Mouse (Mus musculus): Measurements from ENCODE around the gene Tap2. TPM values are rescaled to one million over a fixed set of nuclear protein-coding genes. Genes with fewer than 3 reads are reported as not detected.
A peak's percentile ranks its signal among the peaks of the same experiment; 100 is the strongest.

Tap2 gene
- polyA plus RNA-seq, 1 experiment from 2014 or later = 0.41 TPM

GRCm38 (mm10) chr17:34240366-34240765 is 37.0 kb downstream of the Tap2 start:
- Histone ChIP-seq H3K9ac (ENCODE audit: low read length) (no peak overlapping the region), H3K4me1 (replicated peaks; ENCODE audit: control insufficient read depth, insufficient read depth, low read length) (no peaks in the 10 kb centered on the region), H3K4me3 (ENCODE audit: low read depth, low read length) (no peak overlapping the region), H3K36me3 (ENCODE audit: control insufficient read depth, insufficient read depth, low read length) (no peaks in the 10 kb centered on the region), H3K4me2 (ENCODE audit: low read depth, low read length, severe bottlenecking) (no peak overlapping the region), H3K27ac (ENCODE audit: low read depth, low read length) (no peak overlapping the region), H3K27me3 (ENCODE audit: control insufficient read depth, insufficient read depth, low read length) (no peaks in the 10 kb centered on the region), H3K9me3 (ENCODE audit: control insufficient read depth, low read length) (no peaks in the 10 kb centered on the region)
- ATAC-seq (replicated peaks; ENCODE audit: low FRiP score) (no peak), DNase-seq (ENCODE audit: low spot score) (no peak)
- WGBS = 64% methylated on average over 3 of the region's 3 CpGs

GRCm38 (mm10) chr17:34240916-34241315 is 37.6 kb downstream of the Tap2 start:
- no peak overlapping the region for H3K4me2 ChIP-seq (ENCODE audit: low read depth, low read length, severe bottlenecking)
- no peaks in the 10 kb centered on the region for H3K9me3 ChIP-seq (ENCODE audit: control insufficient read depth, low read length)
- H3K4me1 ChIP-seq (replicated peaks; ENCODE audit: control insufficient read depth, insufficient read depth, low read length) = no peaks in the 10 kb centered on the region
- H3K27me3 ChIP-seq (ENCODE audit: control insufficient read depth, insufficient read depth, low read length) = no peaks in the 10 kb centered on the region
- no peak overlapping the region for H3K4me3 ChIP-seq (ENCODE audit: low read depth, low read length)
- DNase-seq (ENCODE audit: low spot score) (peak; percentile 23), ATAC-seq (replicated peaks; ENCODE audit: low FRiP score) (no peak)
- no peak overlapping the region for H3K9ac ChIP-seq (ENCODE audit: low read length)
- no peaks in the 10 kb centered on the region for H3K36me3 ChIP-seq (ENCODE audit: control insufficient read depth, insufficient read depth, low read length)
- H3K27ac ChIP-seq (ENCODE audit: low read depth, low read length) = no peak overlapping the region
- 86% methylated on average over 6 of the region's 6 CpGs for WGBS

- ATAC-seq (replicated peaks; ENCODE audit: low FRiP score) (no peak), DNase-seq (ENCODE audit: low spot score) (no peak)
- H3K9ac ChIP-seq (ENCODE audit: low read length) = no peak overlapping the region
- WGBS = 77% methylated on average over 4 of the region's 4 CpGs
- H3K4me1 ChIP-seq (replicated peaks; ENCODE audit: control insufficient read depth, insufficient read depth, low read length) = no peaks in the 10 kb centered on the region
- H3K4me3 ChIP-seq (ENCODE audit: low read depth, low read length) = no peak overlapping the region
- H3K4me2 ChIP-seq (ENCODE audit: low read depth, low read length, severe bottlenecking) = no peak overlapping the region
- no peaks in the 10 kb centered on the region for H3K36me3 ChIP-seq (ENCODE audit: control insufficient read depth, insufficient read depth, low read length)
- no peaks in the 10 kb centered on the region for H3K9me3 ChIP-seq (ENCODE audit: control insufficient read depth, low read length)
- no peak overlapping the region for H3K27ac ChIP-seq (ENCODE audit: low read depth, low read length)
- H3K27me3 ChIP-seq (ENCODE audit: control insufficient read depth, insufficient read depth, low read length) = no peaks in the 10 kb centered on the region
These were observed 41.3 kb downstream of the Tap2 start for GRCm38 (mm10) chr17:34244656-34245055.

- no peak for DNase-seq (ENCODE audit: low spot score)
- Histone ChIP-seq H3K27me3 (ENCODE audit: control insufficient read depth, insufficient read depth, low read length) (no peaks in the 10 kb centered on the region), H3K9me3 (ENCODE audit: control insufficient read depth, low read length) (no peaks in the 10 kb centered on the region), H3K27ac (ENCODE audit: low read depth, low read length) (no peak overlapping the region), H3K4me2 (ENCODE audit: low read depth, low read length, severe bottlenecking) (no peak overlapping the region), H3K36me3 (ENCODE audit: control insufficient read depth, insufficient read depth, low read length) (no peaks in the 10 kb centered on the region), H3K4me1 (replicated peaks; ENCODE audit: control insufficient read depth, insufficient read depth, low read length) (no peaks in the 10 kb centered on the region), H3K4me3 (ENCODE audit: low read depth, low read length) (no peak overlapping the region), H3K9ac (ENCODE audit: low read length) (no peak overlapping the region)
- WGBS = 82% methylated on average over 3 of the region's 3 CpGs
- no peak for ATAC-seq (replicated peaks; ENCODE audit: low FRiP score)
These were observed 43.7 kb downstream of the Tap2 start for GRCm38 (mm10) chr17:34247047-34247446.

- no peaks in the 10 kb centered on the region for H3K9me3 ChIP-seq (ENCODE audit: control insufficient read depth, low read length)
- ATAC-seq (replicated peaks; ENCODE audit: low FRiP score) (no peak), DNase-seq (ENCODE audit: low spot score) (no peak)
- no peaks in the 10 kb centered on the region for H3K27me3 ChIP-seq (ENCODE audit: control insufficient read depth, insufficient read depth, low read length)
- H3K9ac ChIP-seq (ENCODE audit: low read length) = no peak overlapping the region
- H3K27ac ChIP-seq (ENCODE audit: low read depth, low read length) = no peak overlapping the region
- no peaks in the 10 kb centered on the region for H3K36me3 ChIP-seq (ENCODE audit: control insufficient read depth, insufficient read depth, low read length)
- H3K4me3 ChIP-seq (ENCODE audit: low read depth, low read length) = no peak overlapping the region
- no peaks in the 10 kb centered on the region for H3K4me1 ChIP-seq (replicated peaks; ENCODE audit: control insufficient read depth, insufficient read depth, low read length)
- WGBS = 77% methylated on average over 2 of the region's 2 CpGs
- no peak overlapping the region for H3K4me2 ChIP-seq (ENCODE audit: low read depth, low read length, severe bottlenecking)
These were observed 45.4 kb downstream of the Tap2 start for GRCm38 (mm10) chr17:34248764-34249163.

GRCm38 (mm10) chr17:34249361-34249760 is 46.0 kb downstream of the Tap2 start:
- Histone ChIP-seq H3K9me3 (ENCODE audit: control insufficient read depth, low read length) (no peaks in the 10 kb centered on the region), H3K36me3 (ENCODE audit: control insufficient read depth, insufficient read depth, low read length) (no peaks in the 10 kb centered on the region), H3K27ac (ENCODE audit: low read depth, low read length) (no peak overlapping the region), H3K4me3 (ENCODE audit: low read depth, low read length) (no peak overlapping the region), H3K4me2 (ENCODE audit: low read depth, low read length, severe bottlenecking) (no peak overlapping the region), H3K4me1 (replicated peaks; ENCODE audit: control insufficient read depth, insufficient read depth, low read length) (no peaks in the 10 kb centered on the region), H3K9ac (ENCODE audit: low read length) (no peak overlapping the region), H3K27me3 (ENCODE audit: control insufficient read depth, insufficient read depth, low read length) (no peaks in the 10 kb centered on the region)
- 42% methylated on average over 3 of the region's 3 CpGs for WGBS
- ATAC-seq (replicated peaks; ENCODE audit: low FRiP score) (no peak), DNase-seq (ENCODE audit: low spot score) (no peak)

- Histone ChIP-seq H3K4me3 (ENCODE audit: low read depth, low read length) (no peak overlapping the region), H3K4me1 (replicated peaks; ENCODE audit: control insufficient read depth, insufficient read depth, low read length) (no peaks in the 10 kb centered on the region), H3K4me2 (ENCODE audit: low read depth, low read length, severe bottlenecking) (no peak overlapping the region), H3K9me3 (ENCODE audit: control insufficient read depth, low read length) (no peaks in the 10 kb centered on the region), H3K9ac (ENCODE audit: low read length) (no peak overlapping the region), H3K27ac (ENCODE audit: low read depth, low read length) (no peak overlapping the region), H3K36me3 (ENCODE audit: control insufficient read depth, insufficient read depth, low read length) (no peaks in the 10 kb centered on the region), H3K27me3 (ENCODE audit: control insufficient read depth, insufficient read depth, low read length) (no peaks in the 10 kb centered on the region)
- 16% methylated on average over 4 of the region's 4 CpGs for WGBS
- no peak for DNase-seq (ENCODE audit: low spot score)
- no peak for ATAC-seq (replicated peaks; ENCODE audit: low FRiP score)
These were observed 46.6 kb downstream of the Tap2 start for GRCm38 (mm10) chr17:34249878-34250277.

- Histone ChIP-seq H3K27ac (ENCODE audit: low read depth, low read length) (no peak overlapping the region), H3K9ac (ENCODE audit: low read length) (no peak overlapping the region), H3K36me3 (ENCODE audit: control insufficient read depth, insufficient read depth, low read length) (no peaks in the 10 kb centered on the region), H3K9me3 (ENCODE audit: control insufficient read depth, low read length) (no peaks in the 10 kb centered on the region), H3K4me3 (ENCODE audit: low read depth, low read length) (no peak overlapping the region), H3K27me3 (ENCODE audit: control insufficient read depth, insufficient read depth, low read length) (no peaks in the 10 kb centered on the region), H3K4me1 (replicated peaks; ENCODE audit: control insufficient read depth, insufficient read depth, low read length) (no peaks in the 10 kb centered on the region), H3K4me2 (ENCODE audit: low read depth, low read length, severe bottlenecking) (no peak overlapping the region)
- WGBS = 45% methylated on average over 4 of the region's 4 CpGs
- DNase-seq (ENCODE audit: low spot score) (no peak), ATAC-seq (replicated peaks; ENCODE audit: low FRiP score) (no peak)
These were observed 48.3 kb downstream of the Tap2 start for GRCm38 (mm10) chr17:34251666-34252065.

- ATAC-seq (replicated peaks; ENCODE audit: low FRiP score) (no peak), DNase-seq (ENCODE audit: low spot score) (no peak)
- no peaks in the 10 kb centered on the region for H3K27me3 ChIP-seq (ENCODE audit: control insufficient read depth, insufficient read depth, low read length)
- no peaks in the 10 kb centered on the region for H3K4me1 ChIP-seq (replicated peaks; ENCODE audit: control insufficient read depth, insufficient read depth, low read length)
- H3K9ac ChIP-seq (ENCODE audit: low read length) = no peak overlapping the region
- H3K27ac ChIP-seq (ENCODE audit: low read depth, low read length) = no peak overlapping the region
- no peak overlapping the region for H3K4me2 ChIP-seq (ENCODE audit: low read depth, low read length, severe bottlenecking)
- no peaks in the 10 kb centered on the region for H3K36me3 ChIP-seq (ENCODE audit: control insufficient read depth, insufficient read depth, low read length)
- WGBS = 81% methylated on average over 5 of the region's 5 CpGs
- H3K4me3 ChIP-seq (ENCODE audit: low read depth, low read length) = no peak overlapping the region
- no peaks in the 10 kb centered on the region for H3K9me3 ChIP-seq (ENCODE audit: control insufficient read depth, low read length)
These were observed 53.2 kb downstream of the Tap2 start for GRCm38 (mm10) chr17:34256501-34256900.
